Mouse (Mus musculus) midbrain, embryonic 10.5 days (tissue): Measurements from ENCODE around the gene Atg7. TPM values are rescaled to one million over a fixed set of nuclear protein-coding genes. Genes with fewer than 3 reads are reported as not detected.

Source experiments
- DNase-seq: peaks from one replicate; pipeline ENCODE4 v3.0.0-alpha.2; 2017; ENCODE audit warnings: low spot score
- H3K27ac ChIP-seq: fragments of 300-500 bp; sonication (generic); replicated peaks from 2 replicates; pipeline ENCODE4 v1.5.1; 2016; ENCODE audit warnings: mild to moderate bottlenecking
- H3K27me3 ChIP-seq: fragments of 300-500 bp; sonication (generic); 2 replicates; pipeline ENCODE4 v1.6.1; 2016; ENCODE audit warnings: low read depth, mild to moderate bottlenecking; ENCODE audit not compliant: poor library complexity, severe bottlenecking
- H3K36me3 ChIP-seq: fragments of 300-500 bp; sonication (generic); 2 replicates; pipeline ENCODE4 v1.6.1; 2016; ENCODE audit warnings: mild to moderate bottlenecking, moderate library complexity
- H3K4me1 ChIP-seq: fragments of 300-500 bp; sonication (generic); 2 replicates; pipeline ENCODE4 v1.6.1; 2016
- H3K4me3 ChIP-seq: fragments of 300-500 bp; sonication (generic); 2 replicates; pipeline ENCODE4 v1.5.1; 2016; ENCODE audit warnings: mild to moderate bottlenecking, moderate library complexity
- H3K9me3 ChIP-seq: fragments of 300-500 bp; sonication (generic); replicated peaks from 2 replicates; pipeline ENCODE4 v1.6.1; 2016; ENCODE audit warnings: mild to moderate bottlenecking
- WGBS: fragments of 180-500 bp; shearing (Covaris S2); methylation state at CpG from one replicate; pipeline ENCODE4 v1.1.7; 2016; 5-methylcytosine and 5-hydroxymethylcytosine counted together
- polyA plus RNA-seq: library from polyadenylated mRNA; unstranded; fragments of >200 nt; fragmentation: Nextera tagmentation; extraction: Ambion mirVana; gene quantifications from 2 replicates; pipeline ENCODE4 v1.2.1, GENCODE M21; 2016

The Atg7 gene
- polyA plus RNA-seq, 1 experiment from 2014 or later: 22.4 TPM

- Histone ChIP-seq H3K27me3 (no peaks in the 10 kb centered on the region), H3K4me1 (peaks cover 19% of the 10 kb centered on the region), H3K36me3 (no peaks in the 10 kb centered on the region), H3K27ac (no peak overlapping the region), H3K4me3 (no peak overlapping the region), H3K9me3 (no peaks in the 10 kb centered on the region)
- WGBS: 40% methylated on average over 9 of the region's 9 CpGs
- DNase-seq: peak; percentile 48
Measured at GRCm38 (mm10) chr6:114723925-114724324, 81.0 kb downstream of the Atg7 start.

- no peak overlapping the region for H3K27ac ChIP-seq
- no peaks in the 10 kb centered on the region for H3K9me3 ChIP-seq
- no peak for DNase-seq
- peaks cover 19% of the 10 kb centered on the region for H3K4me1 ChIP-seq
- 88% methylated on average over 7 of the region's 7 CpGs for WGBS
- no peaks in the 10 kb centered on the region for H3K27me3 ChIP-seq
- H3K4me3 ChIP-seq: no peak overlapping the region
- no peaks in the 10 kb centered on the region for H3K36me3 ChIP-seq
Measured at GRCm38 (mm10) chr6:114724351-114724750, 81.5 kb downstream of the Atg7 start.

- 73% methylated on average over 8 of the region's 8 CpGs for WGBS
- Histone ChIP-seq H3K27me3 (no peaks in the 10 kb centered on the region), H3K36me3 (no peaks in the 10 kb centered on the region), H3K4me3 (no peak overlapping the region), H3K4me1 (peaks cover 19% of the 10 kb centered on the region), H3K9me3 (no peaks in the 10 kb centered on the region), H3K27ac (0 out of 2 replicates have a peak overlapping the region, but pooled peaks have one; percentile 35)
- no peak for DNase-seq
Measured at GRCm38 (mm10) chr6:114725147-114725575, 82.3 kb downstream of the Atg7 start.

GRCm38 (mm10) chr6:114726681-114727080 lies 83.8 kb downstream of the Atg7 start:
- no peaks in the 10 kb centered on the region for H3K9me3 ChIP-seq
- H3K4me3 ChIP-seq: no peak overlapping the region
- H3K27ac ChIP-seq: no peak overlapping the region
- no peaks in the 10 kb centered on the region for H3K36me3 ChIP-seq
- peaks cover 19% of the 10 kb centered on the region for H3K4me1 ChIP-seq
- H3K27me3 ChIP-seq: no peaks in the 10 kb centered on the region
- 75% methylated on average over 11 of the region's 11 CpGs for WGBS
- no peak for DNase-seq

GRCm38 (mm10) chr6:114733156-114733555 lies 90.3 kb downstream of the Atg7 start:
- Histone ChIP-seq H3K36me3 (no peaks in the 10 kb centered on the region), H3K27ac (no peak overlapping the region), H3K27me3 (peaks cover 13% of the 10 kb centered on the region), H3K9me3 (no peaks in the 10 kb centered on the region), H3K4me1 (peaks cover 8% of the 10 kb centered on the region), H3K4me3 (no peak overlapping the region)
- 71% methylated on average over 5 of the region's 5 CpGs for WGBS
- no peak for DNase-seq

GRCm38 (mm10) chr6:114733681-114734080 lies 90.8 kb downstream of the Atg7 start:
- 85% methylated on average over 3 of the region's 3 CpGs for WGBS
- peaks cover 18% of the 10 kb centered on the region for H3K27me3 ChIP-seq
- no peak overlapping the region for H3K27ac ChIP-seq
- H3K4me1 ChIP-seq: peaks cover 14% of the 10 kb centered on the region
- no peaks in the 10 kb centered on the region for H3K9me3 ChIP-seq
- no peak for DNase-seq
- no peak overlapping the region for H3K4me3 ChIP-seq
- no peaks in the 10 kb centered on the region for H3K36me3 ChIP-seq

- H3K36me3 ChIP-seq: peaks cover 8% of the 10 kb centered on the region; the same call in 1 of the 2 replicates
- DNase-seq: no peak
- WGBS: 92% methylated on average over 3 of the region's 3 CpGs
- peaks cover 28% of the 10 kb centered on the region for H3K27me3 ChIP-seq
- H3K4me1 ChIP-seq: peaks cover 15% of the 10 kb centered on the region
- H3K27ac ChIP-seq: no peak overlapping the region
- H3K4me3 ChIP-seq: no peak overlapping the region
- H3K9me3 ChIP-seq: 0 out of 2 replicates have a peak, but pooled peaks cover 4% of the 10 kb centered on the region
Measured at GRCm38 (mm10) chr6:114735054-114735453, 92.2 kb downstream of the Atg7 start.

- WGBS: 88% methylated on average over 9 of the region's 9 CpGs
- Histone ChIP-seq H3K36me3 (peaks cover 17% of the 10 kb centered on the region), H3K27ac (no peak overlapping the region), H3K4me1 (peaks cover 15% of the 10 kb centered on the region), H3K4me3 (no peak overlapping the region), H3K9me3 (peaks cover 4% of the 10 kb centered on the region; the same call in 1 of the 2 replicates), H3K27me3 (peaks cover 28% of the 10 kb centered on the region)
- no peak for DNase-seq
Measured at GRCm38 (mm10) chr6:114736355-114736754, 93.5 kb downstream of the Atg7 start.

GRCm38 (mm10) chr6:114737181-114737580 lies 94.3 kb downstream of the Atg7 start:
- 84% methylated on average over 11 of the region's 11 CpGs for WGBS
- Histone ChIP-seq H3K4me1 (peaks cover 15% of the 10 kb centered on the region), H3K27me3 (peaks cover 28% of the 10 kb centered on the region), H3K36me3 (peaks cover 20% of the 10 kb centered on the region), H3K4me3 (no peak overlapping the region), H3K27ac (0 out of 2 replicates have a peak overlapping the region, but pooled peaks have one; percentile 20), H3K9me3 (peaks cover 4% of the 10 kb centered on the region; the same call in 1 of the 2 replicates)
- no peak for DNase-seq

- peaks cover 4% of the 10 kb centered on the region; the same call in 1 of the 2 replicates for H3K9me3 ChIP-seq
- peak; percentile 63 for DNase-seq
- peaks cover 20% of the 10 kb centered on the region for H3K36me3 ChIP-seq
- WGBS: 14% methylated on average over 46 of the region's 46 CpGs
- H3K4me1 ChIP-seq: peaks cover 15% of the 10 kb centered on the region
- H3K27me3 ChIP-seq: peaks cover 28% of the 10 kb centered on the region
- peak overlapping the region; percentile 54 for H3K4me3 ChIP-seq
- peak overlapping the region; percentile 90 for H3K27ac ChIP-seq
Measured at GRCm38 (mm10) chr6:114737931-114738759, 95.2 kb downstream of the Atg7 start.

GRCm38 (mm10) chr6:114738760-114739112 lies 95.8 kb downstream of the Atg7 start:
- no peak for DNase-seq
- peaks cover 28% of the 10 kb centered on the region for H3K27me3 ChIP-seq
- peaks cover 4% of the 10 kb centered on the region; the same call in 1 of the 2 replicates for H3K9me3 ChIP-seq
- peaks cover 15% of the 10 kb centered on the region for H3K4me1 ChIP-seq
- H3K4me3 ChIP-seq: peak overlapping the region; percentile 54
- 84% methylated on average over 4 of the region's 4 CpGs for WGBS
- H3K36me3 ChIP-seq: peaks cover 20% of the 10 kb centered on the region
- H3K27ac ChIP-seq: peak overlapping the region; percentile 90

GRCm38 (mm10) chr6:114742209-114743003 lies 99.5 kb downstream of the Atg7 start:
- H3K27me3 ChIP-seq: peaks cover 21% of the 10 kb centered on the region
- H3K9me3 ChIP-seq: peaks cover 4% of the 10 kb centered on the region; the same call in 1 of the 2 replicates
- DNase-seq: no peak
- H3K36me3 ChIP-seq: peaks cover 20% of the 10 kb centered on the region
- H3K4me1 ChIP-seq: peaks cover 11% of the 10 kb centered on the region
- WGBS: 88% methylated on average over 12 of the region's 12 CpGs
- no peak overlapping the region for H3K27ac ChIP-seq
- no peak overlapping the region for H3K4me3 ChIP-seq
